Mouse (Mus musculus) bone marrow, adult 2 months (tissue): ENCODE data around the gene Ctu2.

Experiments
- CTCF ChIP-seq: fragments of 200-500 bp; IDR thresholded peaks from 2 replicates; pipeline ENCODE4 v1.5.1; 2011; ENCODE audit warnings: low read length, control low read depth; ENCODE audit not compliant: control insufficient read depth, insufficient read depth
- POLR2A ChIP-seq: fragments of 200-500 bp; IDR thresholded peaks from 2 replicates; pipeline ENCODE4 v1.6.1; 2011; ENCODE audit warnings: low read depth, mild to moderate bottlenecking, control low read depth, low read length, borderline replicate concordance; ENCODE audit not compliant: control insufficient read depth

DNA sequence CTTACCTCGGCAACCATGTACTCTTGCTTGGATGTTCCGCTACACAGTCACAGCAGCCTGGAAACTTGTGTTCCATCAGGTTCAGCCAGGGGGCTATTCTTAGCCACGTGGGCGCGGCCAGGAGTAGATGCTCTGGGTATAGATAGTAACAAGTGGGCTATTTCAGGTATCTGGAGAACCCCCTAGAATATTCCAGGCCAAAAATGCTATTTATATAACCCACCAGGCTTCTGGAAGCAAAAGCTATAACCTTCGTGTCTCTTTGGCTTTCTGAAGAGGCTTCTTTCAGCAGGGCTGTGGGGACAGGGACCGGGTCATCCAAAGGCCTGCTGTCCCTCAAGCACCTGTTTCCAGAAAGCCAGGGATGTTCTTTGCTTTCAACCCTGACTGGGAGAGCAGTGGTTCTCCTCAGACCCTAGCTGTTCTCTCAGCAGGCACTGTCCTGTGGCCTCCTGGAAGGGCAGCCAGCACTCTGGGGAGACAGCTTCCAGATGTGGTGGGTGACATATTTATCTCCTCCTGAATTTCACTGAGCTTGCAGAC is 24.7 kb upstream of the Ctu2 start:
- TF ChIP-seq POLR2A (no peak), CTCF (no peak)
